15 mouse cellular contexts compared by ENCODE assay signal in the genomic region with DNA sequence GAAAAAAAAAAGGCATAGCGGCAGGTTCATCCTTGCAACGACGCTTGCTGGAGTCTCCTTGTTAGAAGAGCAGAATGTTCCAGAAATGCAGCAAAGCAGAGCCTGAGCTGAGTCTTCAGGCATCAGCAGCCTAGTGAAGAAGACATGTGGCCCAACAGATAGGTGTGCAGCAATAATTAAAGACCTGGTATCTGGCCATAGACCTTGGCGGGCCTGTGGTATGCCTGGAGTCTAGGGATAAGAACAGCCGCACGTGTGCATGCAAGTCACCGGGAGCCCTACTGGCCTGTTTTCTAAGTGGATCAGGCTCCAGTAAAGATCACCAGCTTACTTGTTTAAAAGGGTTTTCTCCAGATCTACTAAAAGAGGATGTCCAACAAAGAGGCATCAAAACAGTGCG.
"Had no signal": no experiment of that assay in that cellular context is flagged by ENCODE, and none has a peak within 500 bp of the region (broad histone marks: within the 10 kb centered on the region; RNA-seq: fewer than 3 reads in every experiment).

No protein-coding gene starts in this region.

- ATAC-seq: inflammation-experienced regulatory T-cells, adult 6 months; intestine, embryonic 16.5 days; midbrain, embryonic 13.5 days had no signal

- H3K9ac ChIP-seq: limb, embryonic 13.5 days; midbrain, embryonic 13.5 days had no signal

- H3K27ac ChIP-seq: midbrain, embryonic 10.5 days; midbrain, embryonic 13.5 days had no signal

- H3K9me3 ChIP-seq: limb, embryonic 13.5 days; midbrain, embryonic 10.5 days; midbrain, embryonic 13.5 days had no signal

- H3K27me3 ChIP-seq: limb, embryonic 13.5 days; midbrain, embryonic 13.5 days had no signal

- H3K4me1 ChIP-seq: midbrain, embryonic 13.5 days had no signal

- H3K4me3 ChIP-seq: limb, embryonic 13.5 days; midbrain, embryonic 10.5 days; midbrain, embryonic 13.5 days had no signal

- H3K4me2 ChIP-seq: midbrain, embryonic 13.5 days had no signal

- DNase-seq: kidney, adult 18-20 months; kidney, adult 9 months; kidney, postnatal 14 days; kidney, postnatal 4 days; left cerebral cortex, postnatal 4 days; lung, adult 18-20 months; lung, postnatal 14 days; lung, postnatal 4 days; thymus, adult 18-20 months; thymus, postnatal 36 days had no signal

- H3K36me3 ChIP-seq: limb, embryonic 13.5 days; midbrain, embryonic 10.5 days; midbrain, embryonic 13.5 days had no signal
